Mouse (Mus musculus): Measurements from ENCODE around the gene Bcor. TPM values are rescaled to one million over a fixed set of nuclear protein-coding genes. Genes with fewer than 3 reads are reported as not detected.

The Bcor gene
- polyA plus RNA-seq, 3 experiments from 2014 or later = 15.1 to 28.3 (median 23.8) TPM

GRCm38 (mm10) chrX:12126408-12127105 is 33.6 kb downstream of the Bcor start:
- ATAC-seq = no peak

DNA sequence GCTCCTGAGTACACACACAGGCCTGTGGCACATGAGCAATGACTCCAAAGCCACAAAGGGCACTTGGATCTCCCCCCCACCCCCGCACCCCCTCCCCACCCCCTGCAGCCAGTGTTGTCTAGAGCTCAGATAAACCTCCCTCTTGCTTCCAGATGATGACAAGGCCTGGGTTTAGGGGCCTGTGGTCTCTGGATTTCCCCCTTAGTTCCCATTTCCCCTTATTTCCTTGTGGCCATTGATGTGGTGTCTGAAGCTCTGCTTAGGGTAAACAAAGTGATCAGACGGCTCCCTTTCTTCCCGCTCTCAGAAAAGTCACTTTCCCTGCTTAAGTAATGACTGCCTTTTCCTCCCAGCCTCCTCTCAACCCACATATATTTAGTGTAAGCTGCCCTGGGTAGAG is 35.6 kb downstream of the Bcor start:
- ATAC-seq = no peak

GRCm38 (mm10) chrX:12123687-12124087 is 36.5 kb downstream of the Bcor start:
- no peak for ATAC-seq

GRCm38 (mm10) chrX:12122594-12123331 is 37.4 kb downstream of the Bcor start:
- no peak for ATAC-seq

GRCm38 (mm10) chrX:12119476-12119875 is 40.7 kb downstream of the Bcor start:
- no peak for ATAC-seq

- no peak for ATAC-seq
Measured at GRCm38 (mm10) chrX:12116128-12116527, 44.0 kb downstream of the Bcor start.

- ATAC-seq = no peak
Measured at GRCm38 (mm10) chrX:12112166-12112565, 48.0 kb downstream of the Bcor start.

GRCm38 (mm10) chrX:12110518-12110917 is 49.6 kb downstream of the Bcor start:
- no peak for ATAC-seq

DNA sequence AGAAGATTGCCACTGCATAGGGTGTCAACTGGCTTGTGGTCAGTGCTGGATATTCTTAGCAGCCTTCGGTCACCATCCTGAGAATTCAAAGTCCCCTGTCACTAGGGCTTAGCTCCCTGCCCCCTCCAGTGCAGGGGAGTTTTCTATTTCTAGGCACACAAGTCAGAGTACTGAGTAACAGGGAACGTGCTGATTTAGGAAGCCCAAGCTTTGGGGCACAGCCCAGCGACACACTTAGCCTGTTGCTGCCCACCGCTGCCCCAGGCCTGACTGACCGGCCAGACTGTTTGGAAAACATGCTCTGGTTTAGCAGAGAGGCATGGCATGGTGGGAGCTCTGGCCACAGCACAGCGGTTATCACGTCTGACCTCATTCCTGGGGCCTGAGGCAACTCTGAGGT is 54.8 kb downstream of the Bcor start:
- ATAC-seq = no peak

DNA sequence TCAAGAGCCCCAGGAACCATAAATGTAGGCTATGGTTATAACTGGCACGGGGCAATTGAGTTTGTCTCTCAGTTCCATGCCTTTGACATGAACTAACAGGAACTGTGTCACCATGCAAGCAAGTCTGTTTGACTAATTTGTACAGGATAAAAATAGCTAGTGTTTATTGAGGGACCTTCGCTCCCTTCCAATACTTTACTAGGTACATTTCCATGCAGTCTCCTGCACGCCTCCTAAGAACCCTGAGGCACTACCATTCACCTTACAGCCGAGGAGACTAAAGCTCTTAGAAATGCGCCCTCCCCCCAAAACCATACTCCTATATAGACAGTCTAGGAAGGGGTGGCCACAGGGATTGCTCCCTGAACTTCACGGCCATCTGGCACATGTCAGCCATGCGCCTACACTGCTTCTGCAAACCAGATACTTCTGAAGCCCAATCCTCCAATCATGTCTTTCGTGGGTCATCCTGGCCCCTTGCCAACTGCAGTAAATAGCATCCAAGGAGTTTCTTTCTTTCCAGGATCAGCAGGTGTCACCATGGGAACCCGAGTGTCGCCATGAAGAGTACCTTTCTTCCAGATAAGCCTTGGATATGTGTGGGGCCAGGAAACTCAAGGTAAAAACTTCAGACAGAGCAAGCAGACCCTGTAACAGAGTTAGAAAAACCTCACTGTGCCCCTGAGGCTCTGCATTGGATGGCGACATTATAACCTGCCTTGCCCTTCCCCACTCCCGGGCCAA is 63.2 kb downstream of the Bcor start:
- no peak for ATAC-seq

- ATAC-seq = no peak
Measured at GRCm38 (mm10) chrX:12093371-12093770, 66.8 kb downstream of the Bcor start.

DNA sequence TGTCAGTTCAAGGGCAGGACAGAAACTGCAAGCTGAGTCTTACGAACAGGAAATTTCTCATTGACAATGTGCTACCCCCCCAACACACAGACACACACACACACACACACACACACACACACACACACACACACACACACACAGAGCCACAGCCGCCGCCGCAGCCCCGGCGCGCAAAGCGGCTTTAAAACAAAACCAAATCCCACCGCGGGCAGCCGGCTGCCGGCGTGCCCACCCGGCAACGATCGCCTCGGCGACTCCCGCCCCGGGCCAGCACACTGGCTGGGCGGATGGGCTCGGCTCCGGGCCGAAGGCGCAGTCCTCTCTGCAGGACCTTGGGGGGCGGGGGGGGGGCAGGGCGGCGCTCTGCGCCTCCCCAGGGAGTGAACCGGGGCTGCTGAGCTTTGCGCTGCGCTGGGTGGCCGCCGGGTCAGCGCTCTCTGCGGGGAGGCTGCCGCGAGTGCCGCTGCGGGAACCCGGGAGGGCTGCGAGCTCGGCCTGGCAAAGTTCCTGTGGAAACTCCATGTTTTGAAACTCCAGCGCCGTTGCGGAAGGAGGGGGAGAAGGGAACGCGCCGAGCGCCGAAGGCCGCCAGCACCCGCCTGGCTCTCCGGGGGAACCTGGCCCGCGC is 68.6 kb downstream of the Bcor start:
- no peak for ATAC-seq

DNA sequence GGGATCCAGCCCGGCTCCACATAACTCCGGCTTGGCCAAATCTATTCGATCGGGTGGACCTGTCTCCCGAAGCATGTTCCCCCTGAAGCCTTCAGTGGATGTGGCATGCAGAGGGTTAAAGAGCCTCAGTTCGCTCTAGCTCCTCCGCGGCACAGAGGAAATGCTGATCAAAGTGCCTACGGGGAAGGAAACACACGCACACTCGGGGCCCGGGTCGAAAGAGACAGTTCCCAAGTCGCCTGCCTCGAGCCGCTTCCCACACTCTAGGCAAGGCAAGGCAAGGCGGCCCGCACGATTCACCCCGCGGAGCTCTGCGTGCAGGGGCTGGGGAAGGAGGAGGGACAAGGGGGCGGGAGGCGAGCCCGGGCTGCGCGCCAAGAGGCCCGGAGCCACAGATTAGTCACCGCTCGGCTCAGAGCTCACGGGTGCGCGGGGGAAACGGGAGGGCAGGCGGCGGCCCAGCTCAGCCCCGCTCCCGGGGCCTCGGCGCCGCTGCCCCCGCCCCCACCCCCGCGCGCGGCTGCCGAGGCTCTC is 69.2 kb downstream of the Bcor start:
- ATAC-seq = peak; percentile 46

DNA sequence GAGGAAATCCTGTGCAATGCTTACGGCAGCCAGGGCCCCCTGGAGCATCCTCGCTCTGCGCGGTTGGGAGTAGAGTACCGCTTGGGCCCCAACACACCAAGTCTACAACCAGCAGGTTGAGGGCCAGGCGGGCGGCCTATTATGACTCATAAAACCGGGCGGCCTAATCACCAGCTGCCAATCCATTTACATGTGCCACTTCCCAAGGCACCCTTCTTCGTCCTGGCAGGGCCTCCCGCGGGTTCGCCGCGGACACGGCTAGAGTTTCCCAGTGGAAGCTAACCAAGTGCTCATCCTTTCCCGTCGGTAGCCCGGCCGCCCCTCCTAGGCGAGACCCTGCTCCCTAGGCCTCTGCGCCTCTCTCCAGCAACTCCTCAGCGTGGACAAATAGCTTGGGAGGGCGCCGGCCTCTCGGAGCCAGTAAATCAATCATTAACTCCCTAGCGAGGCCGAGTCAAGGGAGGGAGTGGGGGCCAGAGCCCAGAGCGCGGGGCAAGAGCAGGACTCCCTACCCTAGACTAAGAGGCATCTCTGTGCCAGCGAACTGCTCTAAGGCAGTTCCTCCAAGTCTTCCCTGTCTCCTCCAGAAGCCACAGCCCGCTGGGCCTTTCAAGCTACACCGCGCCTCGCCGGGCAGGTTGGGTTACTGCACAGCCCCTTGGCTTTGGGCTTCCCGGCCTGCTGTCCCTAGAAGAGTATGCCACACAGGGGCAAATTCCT is 69.8 kb downstream of the Bcor start:
- ATAC-seq = no peak

- no peak for ATAC-seq
Measured at GRCm38 (mm10) chrX:12089353-12090081, 70.6 kb downstream of the Bcor start.

GRCm38 (mm10) chrX:12089027-12089340 is 71.2 kb downstream of the Bcor start:
- no peak for ATAC-seq

DNA sequence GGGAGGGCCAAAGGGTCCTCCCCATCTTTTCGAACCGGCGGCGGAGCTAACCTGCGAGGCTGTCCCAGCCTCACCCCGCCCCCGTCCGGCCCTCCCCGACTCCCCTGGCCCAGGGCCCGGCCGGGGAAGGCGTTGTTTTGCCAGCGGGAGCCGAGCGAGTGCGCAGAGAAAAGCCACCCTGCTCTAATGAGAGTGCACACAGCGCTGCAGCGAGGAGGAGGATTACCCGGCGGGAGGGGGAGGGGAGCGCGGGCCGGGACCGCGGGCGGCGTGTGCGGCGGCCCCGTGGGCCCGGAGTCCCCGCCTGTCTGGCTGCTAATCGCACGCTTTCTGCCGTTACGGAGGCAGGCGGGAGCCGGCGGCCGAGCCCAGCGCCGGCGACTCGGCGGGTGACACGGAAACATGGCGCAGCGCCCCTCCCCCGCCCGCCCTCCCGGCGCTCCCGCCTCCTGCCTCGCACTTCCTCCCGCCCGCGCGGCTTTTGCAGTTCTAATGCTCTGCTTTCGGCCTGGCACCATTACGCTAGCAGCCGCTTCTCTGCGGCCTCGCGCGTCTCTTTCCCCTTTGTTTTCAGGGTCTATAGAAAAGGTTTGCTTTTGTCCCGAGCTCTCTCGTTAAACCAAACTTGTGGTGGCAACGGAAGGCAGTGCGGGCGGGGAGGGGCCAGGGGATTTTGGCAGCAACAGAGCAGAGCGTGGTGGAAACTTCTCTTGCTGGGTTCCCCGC is 71.7 kb downstream of the Bcor start:
- peak; percentile 44 for ATAC-seq

- ATAC-seq = peak; percentile 29
Measured at GRCm38 (mm10) chrX:12087511-12088300, 72.4 kb downstream of the Bcor start.

- peak; percentile 4 for ATAC-seq
Measured at GRCm38 (mm10) chrX:12086674-12087510, 73.3 kb downstream of the Bcor start.
